Mouse (Mus musculus) ES-E14 (cell line): Measurements from ENCODE around the gene Scand1.

Experiments
- MAFK ChIP-seq: IDR thresholded peaks from 2 replicates; pipeline ENCODE4 v1.6.1; 2014; ENCODE audit warnings: mild to moderate bottlenecking, low read depth, low read length, inconsistent platforms; ENCODE audit not compliant: insufficient read depth
- ZC3H11A ChIP-seq: IDR thresholded peaks from 2 replicates; pipeline ENCODE4 v1.6.1; 2012; ENCODE audit warnings: low read depth, mild to moderate bottlenecking, inconsistent platforms, low read length, borderline replicate concordance

- no peak for TF ChIP-seq MAFK
- no peak for TF ChIP-seq ZC3H11A
Observed at GRCm38 (mm10) chr2:156296190-156296589, 16.3 kb downstream of the Scand1 start.
